Comparison of ENCODE assay signal across 9 mouse cellular contexts in genomic region chr2:131506358-131506757, GRCm38 (mm10). TPM values are rescaled to one million over a fixed set of nuclear protein-coding genes. Genes with fewer than 3 reads are reported as not detected.
DNase-seq lines count a peak whose midpoint lies in the region; ATAC-seq and TF ChIP-seq lines count a peak whose summit lies in the region.
"Had no signal": no experiment of that assay in that cellular context is flagged by ENCODE, and none has a peak within 500 bp of the region (broad histone marks: within the 10 kb centered on the region; RNA-seq: fewer than 3 reads in every experiment).

No protein-coding gene starts in this region.

- intact Hi-C loops in gastrocnemius, adult 2 months (cut with DNase I), result loop anchor here (2.0 kb wide), 1 partner anchor 14 kb away; no protein-coding TSS in a partner anchor

- H3K9ac ChIP-seq in stomach, embryonic 14.5 days (replicated peaks; ENCODE audit: low read depth, low read length), result no peak overlapping the region
- H3K9ac ChIP-seq in stomach, postnatal 0 days (ENCODE audit: low read length), result no peak overlapping the region

- H3K27ac ChIP-seq in gastrocnemius, adult 2 months, result peak overlapping the region; percentile 92
- H3K27ac ChIP-seq in stomach, embryonic 14.5 days (ENCODE audit: low read length), result peak overlapping the region; percentile 61
- H3K27ac ChIP-seq in stomach, postnatal 0 days (replicated peaks), result no peak overlapping the region

- no peak overlapping the region for H3K4me2 ChIP-seq in stomach, embryonic 14.5 days (replicated peaks; ENCODE audit: low read depth, low read length)
- H3K4me2 ChIP-seq in stomach, postnatal 0 days (replicated peaks; ENCODE audit: low read depth), result no peak overlapping the region

- WGBS in stomach, embryonic 14.5 days, result 31% methylated on average over 3 of the region's 3 CpGs
- 41% methylated on average over 3 of the region's 3 CpGs for WGBS in stomach, postnatal 0 days

- no peaks in the 10 kb centered on the region for H3K9me3 ChIP-seq in stomach, embryonic 14.5 days (ENCODE audit: control insufficient read depth, low read depth, low read length)
- no peaks in the 10 kb centered on the region for H3K9me3 ChIP-seq in stomach, postnatal 0 days (ENCODE audit: control insufficient read depth, low read length)

- ATAC-seq in stomach, embryonic 14.5 days (ENCODE audit: insufficient number of reproducible peaks, insufficient read depth, low FRiP score, low read depth), result no peak
- no peak for ATAC-seq in stomach, postnatal 0 days (ENCODE audit: low FRiP score, low TSS enrichment)

- no peak for TF ChIP-seq CTCF in gastrocnemius, adult 2 months (IDR thresholded peaks at IDR 0.05)
- no peak for TF ChIP-seq CTCF in stomach, postnatal 0 days (IDR thresholded peaks at IDR 0.05; ENCODE audit: low read depth)

- peak; percentile 66 for DNase-seq in gastrocnemius, adult 2 months
- DNase-seq in gastrocnemius, postnatal 25 days, result no peak
- DNase-seq in stomach, postnatal 0 days (ENCODE audit: low spot score), result no peak
- peak; percentile 65 for DNase-seq in mesoderm, embryonic 11.5 days (ENCODE audit: low read depth, low spot score)
- DNase-seq in urinary bladder, postnatal 4 days (ENCODE audit: low spot score in 2 of 2), result no peak
- DNase-seq in urinary bladder, adult 2 months (ENCODE audit: low spot score), result no peak
- no peak for DNase-seq in adrenal gland, adult 2 months
- DNase-seq: thymus, postnatal 4 days had no signal

- no peak for TF ChIP-seq EP300 in stomach, postnatal 0 days (optimal IDR thresholded peaks at IDR 0.05)

- H3K27me3 ChIP-seq in stomach, embryonic 14.5 days (ENCODE audit: control insufficient read depth, insufficient read depth, low read length), result no peaks in the 10 kb centered on the region
- no peaks in the 10 kb centered on the region for H3K27me3 ChIP-seq in stomach, postnatal 0 days (ENCODE audit: control insufficient read depth, insufficient read depth, low read length)

- no peaks in the 10 kb centered on the region for H3K36me3 ChIP-seq in stomach, embryonic 14.5 days (ENCODE audit: control insufficient read depth, insufficient read depth, low read length)
- no peaks in the 10 kb centered on the region for H3K36me3 ChIP-seq in stomach, postnatal 0 days (ENCODE audit: control insufficient read depth, insufficient read depth, low read length)

- H3K4me3 ChIP-seq in gastrocnemius, adult 2 months, result peak overlapping the region; percentile 50
- no peak overlapping the region for H3K4me3 ChIP-seq in stomach, embryonic 14.5 days (ENCODE audit: low read depth, low read length)
- no peak overlapping the region for H3K4me3 ChIP-seq in stomach, postnatal 0 days (ENCODE audit: low read depth, low read length)

- peaks cover 26% of the 10 kb centered on the region for H3K4me1 ChIP-seq in stomach, embryonic 14.5 days (ENCODE audit: control insufficient read depth, insufficient read depth, low read length)
- 0 out of 2 replicates have a peak, but pooled peaks cover 4% of the 10 kb centered on the region for H3K4me1 ChIP-seq in stomach, postnatal 0 days (replicated peaks; ENCODE audit: control insufficient read depth, insufficient read depth)

RNA-seq across cellular contexts. Expression of gene Smox, which starts 15.1 kb away (rescaled TPM):
- total RNA-seq in gastrocnemius, adult 2 months (2021), result 100 to 1,000 TPM in 1 of 2 experiments, 10 to 100 TPM in 1; 51.2 to 522 TPM
- total RNA-seq in gastrocnemius, postnatal 25 days (2021), result 10 to 100 TPM; 63.0 to 69.6 TPM
- polyA plus RNA-seq in stomach, embryonic 14.5 days (2014; fragmentation: Nextera tagmentation; extraction: Ambion mirVana), result 28.5 and 29.1 TPM in 2 replicates
- 19.1 and 21.4 TPM in 2 replicates for polyA plus RNA-seq in stomach, postnatal 0 days (2015; fragmentation: Nextera tagmentation; extraction: Ambion mirVana)
- polyA plus RNA-seq in urinary bladder, adult 2 months (2012; rRNA removed), result 16.7 and 18.4 TPM in 2 replicates
- 10 to 100 TPM; 24.3 to 33.1 TPM for total RNA-seq in adrenal gland, adult 2 months (2021)
- 29.3 and 37.6 TPM in 2 replicates for polyA plus RNA-seq in adrenal gland, adult 2 months (2012; rRNA removed)

RNA-seq across cellular contexts. Expression of gene Adra1d, which starts 55.7 kb away (rescaled TPM):
- total RNA-seq in gastrocnemius, adult 2 months (2021), result under 1 TPM; 0.54 to 0.73 TPM
- total RNA-seq in gastrocnemius, postnatal 25 days (2021), result 1 to 10 TPM in 1 of 2 experiments, under 1 TPM in 1; 0.74 to 1.2 TPM
- 0.17 and 0.22 TPM in 2 replicates for polyA plus RNA-seq in stomach, embryonic 14.5 days (2014; fragmentation: Nextera tagmentation; extraction: Ambion mirVana)
- 0.33 and 0.44 TPM in 2 replicates for polyA plus RNA-seq in stomach, postnatal 0 days (2015; fragmentation: Nextera tagmentation; extraction: Ambion mirVana)
- 0.97 and 1.1 TPM in 2 replicates for polyA plus RNA-seq in urinary bladder, adult 2 months (2012; rRNA removed)
- total RNA-seq in adrenal gland, adult 2 months (2021), result 10 to 100 TPM; 26.1 to 30.8 TPM
- 50.8 and 66.2 TPM in 2 replicates for polyA plus RNA-seq in adrenal gland, adult 2 months (2012; rRNA removed)

Comparison
In these comparisons a context has a peak if more than half of its experiments do, and no peak if none do; other contexts are left out.
1. DNase-seq: peak in gastrocnemius, adult 2 months (single experiment) and mesoderm, embryonic 11.5 days (single experiment); none in gastrocnemius, postnatal 25 days (single experiment), stomach, postnatal 0 days (single experiment), urinary bladder, postnatal 4 days (0 of 2), urinary bladder, adult 2 months (single experiment) and adrenal gland, adult 2 months (single experiment).
2. RNA of gene Adra1d, which starts 55.7 kb away (polyA plus RNA-seq): 50.8 to 66.2 TPM in adrenal gland, adult 2 months; 0.97 to 1.1 TPM in urinary bladder, adult 2 months, 0.33 to 0.44 TPM in stomach, postnatal 0 days and 0.17 to 0.22 TPM in stomach, embryonic 14.5 days; every median in the first group is over 10 times any median in the second.